Mouse (Mus musculus): ENCODE measurements around the gene Cmpk2.
"Not testable (repeated sequence)": the region's sequence is repeated elsewhere in the genome, so short reads cannot be mapped to it uniquely, and the experiment has no call there.

Cmpk2 gene

DNA sequence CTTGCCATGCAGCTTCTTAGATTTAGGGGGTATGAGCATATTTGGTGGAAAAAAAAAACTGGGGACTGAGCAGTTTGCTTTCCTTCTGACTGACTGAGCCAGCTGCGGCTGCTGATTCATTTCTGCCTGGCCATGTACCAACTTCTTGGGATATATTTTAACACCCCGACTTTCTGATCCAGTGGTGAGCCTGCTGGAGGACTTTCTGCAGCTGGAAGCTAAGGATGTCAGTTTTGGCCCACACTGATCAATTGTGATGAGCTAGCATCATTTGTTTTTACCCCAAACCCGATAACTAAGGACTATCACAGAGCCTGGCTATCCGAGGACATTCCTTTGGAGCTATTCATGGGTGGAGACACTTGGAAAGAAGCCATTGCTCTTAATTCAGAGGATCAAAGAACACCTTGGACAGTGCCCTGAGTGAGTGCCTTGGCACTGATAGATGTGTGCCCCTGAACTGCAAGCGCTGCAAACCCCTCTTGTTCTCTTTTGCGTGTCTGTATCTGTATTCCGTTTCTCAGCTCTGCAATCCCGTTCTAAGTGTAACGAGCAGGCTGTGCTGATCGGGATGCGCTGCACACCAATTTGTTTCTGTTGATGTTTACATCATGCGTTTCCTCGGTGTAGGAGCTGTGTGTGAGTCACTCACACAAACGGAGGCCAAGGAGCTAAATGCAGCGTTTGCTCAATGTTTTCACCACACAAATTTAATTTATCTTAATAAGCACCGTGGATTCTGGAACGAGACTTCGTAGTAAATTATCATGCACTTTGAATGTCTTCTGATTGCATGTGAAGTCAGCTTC lies 9.4 kb downstream of the Cmpk2 start:
- peak; percentile 66 to 93 for DNase-seq (ENCODE audit: inconsistent age in 2 of 2, low spot score in 1 of 2)

DNA sequence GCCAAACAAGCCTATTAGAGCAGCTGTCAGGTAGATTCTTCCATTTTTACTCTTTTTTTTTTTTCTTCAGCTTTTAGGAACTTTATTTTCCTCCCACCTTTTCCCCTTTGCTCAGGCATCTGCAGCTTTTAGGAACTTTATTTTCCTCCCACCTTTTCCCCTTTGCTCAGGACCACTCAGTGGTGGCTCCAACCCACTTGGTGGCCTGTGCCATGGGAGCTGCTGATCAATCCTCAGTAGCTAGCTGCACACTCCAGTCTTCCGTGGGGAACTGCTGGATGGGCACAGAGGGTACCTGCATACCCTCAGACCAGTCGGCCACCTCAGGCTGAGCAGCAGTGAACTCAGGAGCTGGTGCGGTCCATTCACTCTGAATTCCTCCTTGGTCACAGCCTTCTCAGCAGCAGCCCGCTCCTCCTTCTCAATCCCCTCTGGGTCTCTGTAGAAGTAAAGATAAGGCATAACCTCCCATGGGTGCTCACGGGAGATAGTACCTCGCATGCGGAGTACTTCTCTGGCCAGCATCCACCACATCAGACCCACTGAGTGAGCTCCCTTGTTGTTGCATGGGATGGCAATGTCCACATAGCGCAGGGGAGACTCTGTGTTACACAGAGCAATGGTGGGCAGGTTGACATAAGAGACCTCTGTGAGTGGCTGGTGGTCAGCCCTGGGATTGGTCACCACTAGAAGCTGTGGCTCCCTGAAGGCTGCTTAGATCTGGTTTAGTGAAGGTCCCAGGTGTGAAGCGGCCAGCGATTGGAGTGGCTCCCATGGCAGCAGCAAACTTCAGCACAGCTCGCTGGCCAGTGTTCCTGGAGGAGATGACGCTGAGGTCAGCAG lies 17.0 kb downstream of the Cmpk2 start:
- not testable (repeated sequence) for DNase-seq (ENCODE audit: inconsistent age in 2 of 2, low spot score in 1 of 2)

- DNase-seq (ENCODE audit: inconsistent age in 2 of 2, low spot score in 1 of 2): peak; percentile 26 to 83
Measured at GRCm38 (mm10) chr12:26487874-26488616, 19.0 kb downstream of the Cmpk2 start.

- DNase-seq (ENCODE audit: inconsistent age in 2 of 2, low spot score in 1 of 2): no peak
Measured at GRCm38 (mm10) chr12:26488617-26489274, 19.7 kb downstream of the Cmpk2 start.

DNA sequence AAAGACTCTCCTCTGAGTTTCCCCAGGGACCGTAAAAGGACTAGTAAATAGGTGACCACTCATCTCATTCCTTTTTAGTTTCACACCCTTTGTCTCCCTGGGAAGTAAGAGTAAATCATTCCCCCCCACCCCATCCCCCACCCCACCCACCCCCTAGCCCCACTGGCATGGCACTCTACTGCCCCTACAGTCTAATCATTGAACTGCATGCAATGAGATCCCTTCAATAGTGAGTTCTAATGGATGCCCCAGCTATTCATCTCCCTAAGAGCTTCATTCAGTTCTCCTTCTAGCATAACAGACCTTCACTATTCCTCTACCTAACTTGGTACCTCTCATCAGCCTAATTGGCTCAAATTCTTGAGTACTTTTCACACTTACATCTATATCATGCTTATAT lies 20.9 kb downstream of the Cmpk2 start:
- DNase-seq (ENCODE audit: inconsistent age in 2 of 2, low spot score in 1 of 2): no peak

DNA sequence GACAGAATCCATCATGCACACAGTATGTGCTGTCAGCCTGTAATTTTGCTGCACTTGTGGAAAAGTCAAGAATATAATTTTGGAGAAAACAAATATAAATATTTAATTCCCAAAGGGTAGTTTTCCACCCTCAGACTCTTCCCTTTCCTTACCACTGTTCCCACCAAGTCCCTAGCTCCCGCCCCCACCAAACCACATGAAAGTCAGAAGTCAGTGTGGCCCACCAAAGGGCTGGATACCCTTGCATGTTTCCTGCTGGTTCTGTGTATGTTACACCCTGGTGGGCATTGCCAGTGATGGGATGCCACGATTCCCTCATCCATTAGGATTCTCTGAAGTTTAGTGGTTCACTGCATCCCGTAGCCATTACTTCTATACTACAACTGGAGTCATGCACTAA lies 32.0 kb downstream of the Cmpk2 start:
- DNase-seq (ENCODE audit: inconsistent age in 2 of 2, low spot score in 1 of 2): no peak

DNA sequence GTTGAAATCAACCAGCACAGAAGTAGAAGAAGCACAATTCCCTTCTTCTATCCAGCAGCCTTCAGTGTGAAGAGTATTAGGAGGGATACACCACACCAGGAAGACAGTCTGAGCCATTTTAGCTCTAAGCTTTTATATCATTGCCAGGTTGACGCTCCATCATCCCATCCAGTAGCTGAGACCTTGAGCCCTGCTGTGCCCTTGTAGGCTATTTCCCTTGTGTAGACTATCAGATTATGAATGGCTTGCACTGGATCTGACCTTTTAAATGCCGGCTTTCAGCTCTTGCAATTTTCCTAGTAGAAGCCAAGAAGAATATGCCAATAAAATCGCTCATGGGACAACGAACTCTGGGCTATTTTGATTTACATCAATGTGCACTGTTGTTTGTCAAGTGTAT lies 42.0 kb downstream of the Cmpk2 start:
- peak in 1 of 2 experiments; percentile 79 for DNase-seq (ENCODE audit: inconsistent age in 2 of 2, low spot score in 1 of 2)

GRCm38 (mm10) chr12:26518206-26518605 lies 49.2 kb downstream of the Cmpk2 start:
- DNase-seq (ENCODE audit: inconsistent age in 2 of 2, low spot score in 1 of 2): peak in 1 of 2 experiments; percentile 84

DNA sequence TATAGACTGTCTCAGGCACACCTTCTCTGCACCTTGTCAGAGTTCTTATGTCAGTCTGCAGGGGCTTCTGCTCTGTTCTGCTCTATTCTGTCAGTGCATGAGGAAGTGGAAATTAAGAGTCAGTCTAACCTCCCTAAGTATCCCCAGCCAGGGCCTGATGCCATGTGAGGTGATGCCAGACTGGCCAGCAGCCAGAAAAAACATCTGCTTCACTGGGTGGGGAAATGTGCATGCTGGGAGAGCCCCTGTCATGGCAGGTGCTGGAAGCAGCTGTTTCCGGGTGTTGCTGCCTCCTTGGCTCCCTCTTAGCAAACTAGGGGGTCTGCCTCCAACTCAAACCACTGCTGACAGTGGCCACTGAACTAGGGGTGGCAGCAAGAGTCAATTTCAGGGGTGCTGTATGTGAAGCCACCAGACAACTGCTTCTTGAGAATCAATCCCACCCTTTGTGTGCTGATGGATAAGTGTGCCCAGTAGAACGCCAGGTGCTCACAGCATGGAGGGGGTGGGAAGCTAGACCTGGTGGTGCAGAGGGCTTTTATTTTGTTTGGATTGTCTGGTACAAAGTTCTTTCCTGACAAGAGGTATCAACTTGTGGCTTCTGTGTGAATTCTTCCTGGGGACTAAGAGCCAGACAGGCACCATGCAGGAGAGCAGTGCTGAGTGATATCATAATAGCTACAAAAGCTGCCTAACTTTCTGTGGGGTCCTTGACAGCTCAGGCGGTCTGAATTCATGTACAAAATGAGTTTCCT lies 56.1 kb downstream of the Cmpk2 start:
- DNase-seq (ENCODE audit: inconsistent age in 2 of 2, low spot score in 1 of 2): peak; percentile 36 to 74

DNA sequence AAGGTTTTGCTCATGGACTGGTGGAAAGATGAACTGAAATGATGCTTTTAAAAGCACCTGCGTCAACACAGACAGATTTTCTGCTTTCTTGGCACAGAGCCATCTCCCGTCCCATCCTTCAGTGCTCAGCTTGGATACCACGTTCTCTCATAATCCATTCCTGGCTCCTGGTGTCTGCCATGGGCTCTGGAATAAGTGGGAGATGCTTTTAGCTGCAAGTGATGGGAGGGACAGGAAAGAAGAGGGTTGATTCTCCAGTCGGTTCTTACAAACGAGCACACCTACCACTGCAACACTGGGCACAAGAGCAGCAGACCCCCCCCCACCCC lies 56.7 kb downstream of the Cmpk2 start:
- no peak for DNase-seq (ENCODE audit: inconsistent age in 2 of 2, low spot score in 1 of 2)
